Mouse (Mus musculus): ENCODE measurements around the gene Ergic1. TPM values are rescaled to one million over a fixed set of nuclear protein-coding genes. Genes with fewer than 3 reads are reported as not detected.

Gene Ergic1
- polyA plus RNA-seq, 1 experiment = 26.5 TPM

DNA sequence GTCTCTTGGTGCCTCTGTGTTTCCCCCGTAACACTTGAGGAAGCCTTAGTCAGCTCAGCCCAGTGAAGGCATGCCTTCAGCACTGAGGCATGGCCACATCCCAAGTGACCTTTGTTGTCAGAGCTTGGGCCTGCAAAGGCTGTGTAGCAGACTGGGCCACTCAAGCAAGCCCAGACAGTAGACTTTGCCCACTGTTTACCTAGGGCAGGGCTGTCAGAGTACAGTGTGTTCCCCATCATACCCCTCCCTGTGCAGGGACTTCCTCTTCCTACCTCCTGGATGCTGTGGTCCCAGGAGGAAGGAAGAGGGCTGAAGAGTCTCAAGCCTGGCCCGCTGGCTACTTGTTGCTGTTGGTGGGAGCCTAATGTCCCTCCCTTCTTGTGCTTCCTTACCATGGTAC lies 55.4 kb downstream of the Ergic1 start:
- H3K36me3 ChIP-seq (replicated peaks; ENCODE audit: low read length) = peaks cover 89% of the 10 kb centered on the region

GRCm38 (mm10) chr17:26618498-26618897 lies 57.2 kb downstream of the Ergic1 start:
- Histone ChIP-seq H3K27me3 (replicated peaks) (no peaks in the 10 kb centered on the region), H3K4me1 (peaks cover 57% of the 10 kb centered on the region), H3K9me3 (no peaks in the 10 kb centered on the region), H3K36me3 (replicated peaks; ENCODE audit: low read length) (peaks cover 87% of the 10 kb centered on the region), H3K4me3 (replicated peaks) (no peak overlapping the region)
- TF ChIP-seq FLI1 (IDR thresholded peaks at IDR 0.05; ENCODE audit: low read length) = no peak

More for the DNA sequence above, 55.4 kb downstream of the Ergic1 start:
- TF ChIP-seq FLI1 (IDR thresholded peaks at IDR 0.05; ENCODE audit: low read length) (no peak), GATA1 (IDR thresholded peaks at IDR 0.05; ENCODE audit: borderline replicate concordance, low read length) (no peak)
- H3K4me1 ChIP-seq = peaks cover 62% of the 10 kb centered on the region
- H3K27me3 ChIP-seq (replicated peaks) = no peaks in the 10 kb centered on the region
- no peaks in the 10 kb centered on the region for H3K9me3 ChIP-seq
- peak overlapping the region; percentile 31 for H3K4me3 ChIP-seq (replicated peaks)

- no peak overlapping the region for H3K4me3 ChIP-seq (replicated peaks)
- no peaks in the 10 kb centered on the region for H3K9me3 ChIP-seq
- TF ChIP-seq FLI1 (IDR thresholded peaks at IDR 0.05; ENCODE audit: low read length) (no peak), GATA1 (IDR thresholded peaks at IDR 0.05; ENCODE audit: borderline replicate concordance, low read length) (no peak)
- peaks cover 47% of the 10 kb centered on the region for H3K4me1 ChIP-seq
- H3K27me3 ChIP-seq (replicated peaks) = no peaks in the 10 kb centered on the region
- peaks cover 87% of the 10 kb centered on the region for H3K36me3 ChIP-seq (replicated peaks; ENCODE audit: low read length)
Measured at GRCm38 (mm10) chr17:26619577-26619976, 58.3 kb downstream of the Ergic1 start.

DNA sequence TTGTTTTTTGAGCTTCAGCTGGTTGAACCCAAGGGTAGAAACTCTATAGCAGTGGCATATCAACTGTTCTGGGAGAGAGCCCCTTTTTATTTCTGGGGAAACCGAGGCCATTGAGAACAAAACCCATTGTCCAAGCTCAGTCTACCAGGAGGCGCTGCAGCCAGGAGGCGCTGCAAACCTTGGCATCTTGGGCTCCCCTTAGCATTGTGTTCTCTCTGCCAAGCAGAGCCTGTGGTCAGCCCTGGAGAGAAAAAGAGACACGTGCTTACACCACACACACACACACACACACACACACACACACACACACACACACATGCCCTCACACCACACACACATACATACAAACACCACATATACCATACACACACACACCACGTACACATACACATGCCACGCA lies 59.0 kb downstream of the Ergic1 start:
- Histone ChIP-seq H3K4me1 (peaks cover 42% of the 10 kb centered on the region), H3K4me3 (replicated peaks) (no peak overlapping the region), H3K27me3 (replicated peaks) (no peaks in the 10 kb centered on the region), H3K36me3 (replicated peaks; ENCODE audit: low read length) (peaks cover 88% of the 10 kb centered on the region), H3K9me3 (no peaks in the 10 kb centered on the region)
- TF ChIP-seq GATA1 (IDR thresholded peaks at IDR 0.05; ENCODE audit: borderline replicate concordance, low read length) (no peak), FLI1 (IDR thresholded peaks at IDR 0.05; ENCODE audit: low read length) (no peak)

DNA sequence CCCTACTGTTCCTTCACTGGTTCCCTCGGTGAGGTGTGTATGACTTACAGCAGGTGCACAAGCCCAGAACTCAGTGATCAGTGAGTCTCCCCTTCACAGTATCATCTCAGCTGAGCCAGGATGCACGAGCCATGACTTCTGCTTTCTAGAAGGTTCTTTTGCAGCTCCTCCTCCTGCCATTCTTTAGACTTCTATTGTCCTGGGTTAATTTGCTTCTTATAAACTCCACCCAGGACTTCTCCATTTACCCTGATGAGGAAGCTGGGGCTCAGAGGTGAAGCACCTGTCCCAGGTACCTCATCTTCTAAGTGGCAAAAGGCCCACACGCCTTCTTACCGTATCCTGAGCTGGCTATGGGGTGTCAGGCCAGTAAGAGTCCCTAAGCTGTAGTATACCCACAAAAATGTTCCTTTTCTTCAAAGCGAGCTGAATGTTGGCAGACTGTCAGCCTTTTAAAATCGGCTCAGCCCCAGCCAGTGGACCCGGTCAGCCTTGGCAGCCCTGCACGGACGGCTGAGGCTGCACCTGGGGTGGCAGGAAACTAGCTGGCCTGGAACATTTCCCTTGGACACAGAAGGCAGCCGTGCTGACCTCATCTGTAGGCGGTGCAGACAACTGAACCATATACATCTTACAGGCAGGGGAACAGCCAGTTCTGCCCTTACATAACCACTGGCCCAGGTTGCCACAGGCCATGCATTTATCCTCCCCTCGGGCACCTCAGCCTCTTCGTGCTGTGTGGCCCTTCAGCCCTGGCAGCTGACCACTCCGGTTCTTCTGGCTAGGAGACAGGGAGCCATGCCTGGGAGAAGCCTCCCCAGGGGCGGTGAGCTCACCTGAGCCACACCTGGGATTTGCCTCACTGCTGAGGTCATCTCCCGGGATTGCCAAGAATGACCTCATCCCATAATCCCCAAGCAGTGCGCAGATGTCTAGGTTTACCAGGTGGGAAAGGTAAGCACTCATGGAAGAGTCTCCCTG lies 59.8 kb downstream of the Ergic1 start:
- Histone ChIP-seq H3K9me3 (no peaks in the 10 kb centered on the region), H3K27me3 (replicated peaks) (no peaks in the 10 kb centered on the region), H3K4me1 (peaks cover 49% of the 10 kb centered on the region), H3K36me3 (replicated peaks; ENCODE audit: low read length) (peaks cover 89% of the 10 kb centered on the region), H3K4me3 (replicated peaks) (peak overlapping the region; percentile 8)
- TF ChIP-seq FLI1 (IDR thresholded peaks at IDR 0.05; ENCODE audit: low read length) = no peak
- no peak for TF ChIP-seq GATA1 (IDR thresholded peaks at IDR 0.05; ENCODE audit: borderline replicate concordance, low read length)

DNA sequence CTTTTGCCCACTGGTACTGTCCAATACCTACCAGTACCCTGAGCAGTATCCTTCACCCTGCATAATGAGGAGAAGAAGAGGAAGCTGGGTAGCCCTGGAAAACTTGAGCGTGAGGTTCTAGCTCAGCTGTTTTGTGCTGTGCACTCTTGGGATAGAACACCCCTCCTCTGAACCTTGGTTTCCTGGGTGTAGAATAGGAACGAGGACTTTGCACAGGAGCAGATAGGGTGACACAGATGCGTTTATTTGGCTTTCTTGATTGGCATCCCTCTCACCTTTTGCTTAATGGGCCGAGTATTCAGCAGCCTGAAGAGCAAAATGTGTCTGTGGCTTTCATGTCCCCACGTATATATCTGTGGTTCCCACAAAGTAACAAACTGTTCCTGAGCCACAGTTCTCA lies 60.6 kb downstream of the Ergic1 start:
- Histone ChIP-seq H3K4me1 (peaks cover 46% of the 10 kb centered on the region), H3K27me3 (replicated peaks) (no peaks in the 10 kb centered on the region), H3K36me3 (replicated peaks; ENCODE audit: low read length) (peaks cover 88% of the 10 kb centered on the region), H3K9me3 (no peaks in the 10 kb centered on the region), H3K4me3 (replicated peaks) (no peak overlapping the region)
- no peak for TF ChIP-seq GATA1 (IDR thresholded peaks at IDR 0.05; ENCODE audit: borderline replicate concordance, low read length)

DNA sequence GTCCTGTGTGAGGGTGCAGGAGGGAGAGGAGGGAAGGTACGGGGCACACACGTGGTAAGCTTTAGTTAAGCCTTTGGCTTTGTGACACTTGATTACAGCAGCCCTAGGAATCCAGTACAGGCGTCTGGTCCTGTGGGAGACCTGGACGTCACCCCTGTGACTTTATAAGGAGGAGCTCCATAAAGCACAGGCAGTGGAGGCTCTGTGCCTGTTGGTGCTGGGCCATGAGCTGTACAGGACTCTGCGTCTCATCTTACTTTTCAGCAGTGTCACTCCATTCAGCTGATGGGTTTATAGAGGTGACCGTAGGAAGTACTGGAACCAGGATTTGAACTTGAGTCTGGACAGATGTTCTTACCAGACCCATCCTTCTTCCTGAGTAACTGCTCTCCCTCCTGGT lies 62.7 kb downstream of the Ergic1 start:
- H3K4me3 ChIP-seq (replicated peaks) = no peak overlapping the region
- peaks cover 86% of the 10 kb centered on the region for H3K36me3 ChIP-seq (replicated peaks; ENCODE audit: low read length)
- no peaks in the 10 kb centered on the region for H3K9me3 ChIP-seq
- TF ChIP-seq FLI1 (IDR thresholded peaks at IDR 0.05; ENCODE audit: low read length) = no peak
- no peak for TF ChIP-seq GATA1 (IDR thresholded peaks at IDR 0.05; ENCODE audit: borderline replicate concordance, low read length)
- peaks cover 57% of the 10 kb centered on the region for H3K4me1 ChIP-seq
- H3K27me3 ChIP-seq (replicated peaks) = no peaks in the 10 kb centered on the region

DNA sequence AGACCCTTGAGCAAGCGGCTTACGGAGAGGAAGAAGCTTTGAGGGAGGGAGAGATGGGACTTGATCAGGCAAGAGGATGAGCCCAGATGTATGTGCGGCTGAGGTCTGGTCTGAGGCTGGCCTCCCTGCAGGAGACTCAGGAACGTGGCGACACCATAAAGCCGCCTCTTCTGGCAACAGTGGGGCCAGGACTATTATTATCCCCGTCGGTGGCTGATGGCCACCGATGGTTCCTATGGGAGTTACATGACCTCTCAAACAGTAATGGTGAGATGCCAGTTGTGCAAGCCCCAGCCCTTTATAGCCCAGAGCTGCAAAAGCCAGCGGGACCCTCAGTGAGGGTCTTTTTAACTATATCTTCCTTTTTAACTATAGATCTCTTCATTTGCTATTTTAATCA lies 63.7 kb downstream of the Ergic1 start:
- Histone ChIP-seq H3K4me1 (peaks cover 57% of the 10 kb centered on the region), H3K27me3 (replicated peaks) (no peaks in the 10 kb centered on the region), H3K9me3 (no peaks in the 10 kb centered on the region), H3K4me3 (replicated peaks) (no peak overlapping the region), H3K36me3 (replicated peaks; ENCODE audit: low read length) (peaks cover 89% of the 10 kb centered on the region)
- TF ChIP-seq GATA1 (IDR thresholded peaks at IDR 0.05; ENCODE audit: borderline replicate concordance, low read length) (no peak), FLI1 (IDR thresholded peaks at IDR 0.05; ENCODE audit: low read length) (no peak)

DNA sequence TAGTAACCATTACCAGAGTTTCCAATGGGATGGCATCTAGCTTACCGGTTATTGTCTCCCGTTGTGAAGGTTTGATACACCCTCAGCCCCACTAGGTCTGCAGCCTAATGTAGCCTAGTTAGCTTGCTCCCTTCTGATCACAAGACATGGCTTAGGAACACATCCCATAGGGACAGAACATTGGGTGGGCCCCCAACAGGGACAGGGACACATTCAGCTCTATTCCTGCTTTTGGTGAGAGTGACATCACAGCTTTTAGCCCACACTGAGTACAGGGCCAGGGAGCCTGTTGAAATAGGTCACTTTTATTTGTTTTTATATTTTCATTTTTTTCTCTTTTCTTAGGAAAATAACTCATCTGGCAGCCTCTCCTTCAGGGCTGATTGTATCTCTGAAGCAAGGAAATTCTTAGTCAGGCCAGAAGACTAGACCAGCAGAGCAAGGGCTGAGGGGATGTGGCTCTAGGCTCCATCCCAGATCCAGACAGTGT lies 64.3 kb downstream of the Ergic1 start:
- Histone ChIP-seq H3K4me1 (peaks cover 55% of the 10 kb centered on the region), H3K4me3 (replicated peaks) (no peak overlapping the region), H3K36me3 (replicated peaks; ENCODE audit: low read length) (peaks cover 90% of the 10 kb centered on the region), H3K27me3 (replicated peaks) (no peaks in the 10 kb centered on the region), H3K9me3 (no peaks in the 10 kb centered on the region)
- TF ChIP-seq FLI1 (IDR thresholded peaks at IDR 0.05; ENCODE audit: low read length) (no peak), GATA1 (IDR thresholded peaks at IDR 0.05; ENCODE audit: borderline replicate concordance, low read length) (no peak)

- TF ChIP-seq FLI1 (IDR thresholded peaks at IDR 0.05; ENCODE audit: low read length) (no peak), GATA1 (IDR thresholded peaks at IDR 0.05; ENCODE audit: borderline replicate concordance, low read length) (no peak)
- Histone ChIP-seq H3K4me1 (peaks cover 49% of the 10 kb centered on the region), H3K36me3 (replicated peaks; ENCODE audit: low read length) (peaks cover 94% of the 10 kb centered on the region), H3K27me3 (replicated peaks) (no peaks in the 10 kb centered on the region), H3K9me3 (no peaks in the 10 kb centered on the region), H3K4me3 (replicated peaks) (no peak overlapping the region)
Measured at GRCm38 (mm10) chr17:26628479-26628878, 67.2 kb downstream of the Ergic1 start.
